Mouse (Mus musculus) limb, embryonic 13.5 days (tissue): Measurements from ENCODE around the gene Btbd10. TPM values are rescaled to one million over a fixed set of nuclear protein-coding genes. Genes with fewer than 3 reads are reported as not detected.

Experiments used
- ATAC-seq: fragments of 200-750 bp; cut with Nextera tagmentation; 2 replicates; pipeline ENCODE4 v1.8.0; 2017; ENCODE audit warnings: low read depth, moderate number of reproducible peaks, moderate TSS enrichment; ENCODE audit not compliant: low FRiP score
- H3K27ac ChIP-seq: fragments of 300-500 bp; sonication (generic); 2 replicates; pipeline ENCODE4 v1.5.1; 2015; ENCODE audit warnings: inconsistent platforms, mild to moderate bottlenecking, moderate library complexity
- H3K27me3 ChIP-seq: fragments of 300-500 bp; sonication (generic); 2 replicates; pipeline ENCODE4 v1.6.1; 2015; ENCODE audit warnings: mild to moderate bottlenecking, inconsistent platforms
- H3K36me3 ChIP-seq: fragments of 300-500 bp; sonication (generic); 2 replicates; pipeline ENCODE4 v1.6.1; 2015; ENCODE audit warnings: inconsistent platforms, mild to moderate bottlenecking, moderate library complexity
- H3K4me1 ChIP-seq: fragments of 300-500 bp; sonication (generic); 2 replicates; pipeline ENCODE4 v1.6.1; 2015; ENCODE audit warnings: inconsistent platforms
- H3K4me2 ChIP-seq: fragments of 300-500 bp; sonication (generic); replicated peaks from 2 replicates; pipeline ENCODE4 v1.6.1; 2015; ENCODE audit warnings: inconsistent platforms, mild to moderate bottlenecking, moderate library complexity
- H3K4me3 ChIP-seq: fragments of 300-500 bp; sonication (generic); 2 replicates; pipeline ENCODE4 v1.5.1; 2015; ENCODE audit warnings: moderate library complexity, mild to moderate bottlenecking, inconsistent platforms
- H3K9ac ChIP-seq: fragments of 300-500 bp; sonication (generic); 2 replicates; pipeline ENCODE4 v1.6.1; 2015; ENCODE audit warnings: mild to moderate bottlenecking, inconsistent platforms
- H3K9me3 ChIP-seq: fragments of 300-500 bp; sonication (generic); 2 replicates; pipeline ENCODE4 v1.6.1; 2016; ENCODE audit warnings: inconsistent platforms
- WGBS: fragments of 180-500 bp; shearing (Covaris S2); methylation state at CpG from one replicate; pipeline ENCODE4 v1.1.7; 2015; 5-methylcytosine and 5-hydroxymethylcytosine counted together
- polyA plus RNA-seq: library from polyadenylated mRNA; unstranded; fragments of >200 nt; fragmentation: Nextera tagmentation; extraction: Ambion mirVana; gene quantifications from 2 replicates; pipeline ENCODE4 v1.2.1, GENCODE M21; 2015

Btbd10 gene
- 28.7 and 30.9 TPM in 2 replicates for polyA plus RNA-seq

GRCm38 (mm10) chr7:113368746-113369619 lies at the start of gene Btbd10:
Gene Btbd10 (minus strand): TSS chr7:113369392.
- Histone ChIP-seq H3K36me3 (no peaks in the 10 kb centered on the region), H3K4me1 (peaks cover 9% of the 10 kb centered on the region), H3K9ac (peak within 1 kb of the TSS; percentile 86), H3K9me3 (no peaks in the 10 kb centered on the region), H3K27ac (peak within 1 kb of the TSS; percentile 83), H3K4me3 (peak within 1 kb of the TSS; percentile 93), H3K4me2 (peak within 1 kb of the TSS; percentile 79), H3K27me3 (no peaks in the 10 kb centered on the region)
- WGBS: 0% methylated on average over 63 of the region's 64 CpGs
- ATAC-seq: peak; percentile 99

DNA sequence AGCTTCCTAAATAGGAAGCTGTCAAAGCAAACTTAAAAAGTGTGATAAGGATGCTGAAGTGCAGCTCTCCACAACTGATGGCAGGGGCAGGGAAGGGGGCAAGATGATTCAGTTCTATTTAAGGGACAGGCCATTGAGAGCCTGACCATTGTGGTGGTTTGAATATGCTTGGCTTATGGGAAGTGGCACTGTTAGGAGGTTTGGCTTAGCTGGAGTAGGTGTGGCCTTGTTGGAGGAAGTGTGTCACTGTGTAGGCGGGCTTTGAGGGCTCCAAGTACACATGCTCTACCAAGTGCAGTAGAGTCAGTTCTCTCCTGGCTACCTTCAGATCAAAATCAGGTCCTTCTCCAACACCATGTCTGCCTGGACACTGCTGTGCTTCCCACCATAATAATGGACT lies 47.3 kb upstream of the Btbd10 start:
- Histone ChIP-seq H3K4me1 (no peaks in the 10 kb centered on the region), H3K36me3 (no peaks in the 10 kb centered on the region), H3K27ac (no peak overlapping the region), H3K9ac (no peak overlapping the region), H3K9me3 (no peaks in the 10 kb centered on the region), H3K4me3 (no peak overlapping the region), H3K4me2 (no peak overlapping the region), H3K27me3 (no peaks in the 10 kb centered on the region)
- WGBS: 86% methylated on average over 1 of the region's 1 CpGs
- no peak for ATAC-seq

DNA sequence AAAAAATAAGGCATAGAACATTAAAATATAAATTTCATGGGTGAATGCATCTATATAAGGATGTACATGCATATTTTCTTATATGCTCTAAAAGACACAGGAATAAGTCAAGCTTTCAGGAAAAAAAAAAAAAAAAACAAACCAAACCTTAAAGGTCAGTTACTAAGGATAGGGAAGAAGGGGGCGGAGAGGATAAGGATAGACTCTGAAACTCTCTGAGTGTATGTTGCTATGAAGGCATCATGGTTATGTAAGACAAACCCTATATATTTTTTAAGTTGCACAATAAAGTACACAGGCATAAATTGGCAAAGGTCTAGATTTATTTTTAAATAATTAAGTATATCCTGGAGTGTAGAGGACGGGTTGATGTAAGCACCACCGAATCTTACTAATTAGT lies 46.1 kb upstream of the Btbd10 start:
- no peak for ATAC-seq
- H3K4me1 ChIP-seq: no peaks in the 10 kb centered on the region
- H3K4me3 ChIP-seq: no peak overlapping the region
- H3K4me2 ChIP-seq: no peak overlapping the region
- no peaks in the 10 kb centered on the region for H3K36me3 ChIP-seq
- H3K9ac ChIP-seq: no peak overlapping the region
- no peaks in the 10 kb centered on the region for H3K27me3 ChIP-seq
- H3K27ac ChIP-seq: no peak overlapping the region
- 80% methylated on average over 3 of the region's 3 CpGs for WGBS
- H3K9me3 ChIP-seq: no peaks in the 10 kb centered on the region

DNA sequence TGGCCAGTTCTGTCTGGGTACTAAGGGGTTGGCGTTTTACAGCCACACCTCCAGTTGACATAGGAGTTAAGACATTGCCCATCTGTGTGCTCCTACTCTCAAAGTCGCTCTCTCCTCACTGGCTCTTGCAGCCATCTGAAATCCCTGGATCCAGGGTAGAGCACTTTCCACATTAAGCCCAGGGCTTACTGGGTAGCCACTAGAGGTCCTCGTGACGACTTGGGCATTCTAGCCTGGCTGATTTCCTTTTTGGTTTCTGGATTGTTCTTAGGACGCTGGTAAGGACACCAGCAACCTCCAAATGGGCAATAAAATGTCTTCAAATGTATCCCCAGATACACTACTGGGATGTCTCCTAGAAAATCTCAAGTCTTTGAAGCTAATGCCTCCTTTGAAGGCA lies 39.5 kb upstream of the Btbd10 start:
- Histone ChIP-seq H3K4me3 (no peak overlapping the region), H3K4me2 (no peak overlapping the region), H3K36me3 (no peaks in the 10 kb centered on the region), H3K4me1 (no peaks in the 10 kb centered on the region), H3K27ac (no peak overlapping the region), H3K9ac (no peak overlapping the region), H3K27me3 (no peaks in the 10 kb centered on the region), H3K9me3 (no peaks in the 10 kb centered on the region)
- 59% methylated on average over 5 of the region's 5 CpGs for WGBS
- no peak for ATAC-seq

DNA sequence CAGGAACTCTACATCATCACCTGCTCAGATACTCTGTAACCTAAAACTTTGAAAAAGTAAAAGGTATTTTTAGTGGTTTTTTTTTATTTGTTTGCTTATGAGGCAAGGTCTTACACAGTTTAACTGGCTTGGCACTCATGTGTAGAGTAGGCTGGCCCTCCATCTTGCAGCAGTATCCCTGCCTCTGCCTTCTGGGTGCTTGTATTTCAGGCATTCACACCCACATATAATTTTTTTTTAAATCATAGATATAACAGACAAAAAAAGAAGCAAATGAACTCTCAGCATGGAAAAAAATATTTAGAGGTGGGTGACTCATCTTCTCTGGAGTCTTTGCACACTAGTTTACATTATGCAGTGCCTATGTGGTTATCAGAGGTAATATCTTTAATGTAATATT lies 28.9 kb upstream of the Btbd10 start:
- H3K27ac ChIP-seq: no peak overlapping the region
- no peak overlapping the region for H3K4me3 ChIP-seq
- H3K27me3 ChIP-seq: no peaks in the 10 kb centered on the region
- no peaks in the 10 kb centered on the region for H3K36me3 ChIP-seq
- H3K9ac ChIP-seq: no peak overlapping the region
- no peaks in the 10 kb centered on the region for H3K9me3 ChIP-seq
- no peak overlapping the region for H3K4me2 ChIP-seq
- no peak for ATAC-seq
- no peaks in the 10 kb centered on the region for H3K4me1 ChIP-seq

DNA sequence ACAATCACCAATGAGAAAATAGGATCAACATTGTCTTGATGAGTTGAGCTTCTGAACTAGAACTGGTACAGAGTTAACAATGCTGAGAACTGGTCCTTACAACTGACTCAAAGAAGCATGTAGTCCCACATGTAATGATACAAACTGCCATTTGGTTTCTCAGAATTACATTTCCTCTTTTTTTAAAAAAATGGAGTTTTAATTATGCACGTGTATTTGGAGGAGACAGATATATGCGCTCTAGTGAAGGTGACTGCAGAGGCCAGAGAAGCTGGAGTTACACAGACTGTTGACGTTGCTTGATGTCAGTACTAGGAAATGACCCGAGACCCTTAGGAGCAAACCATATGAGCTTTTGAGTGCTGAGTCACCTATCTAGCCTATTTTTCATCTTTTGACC lies 27.5 kb upstream of the Btbd10 start:
- no peaks in the 10 kb centered on the region for H3K4me1 ChIP-seq
- no peak overlapping the region for H3K4me2 ChIP-seq
- H3K27me3 ChIP-seq: no peaks in the 10 kb centered on the region
- ATAC-seq: no peak
- no peak overlapping the region for H3K9ac ChIP-seq
- no peak overlapping the region for H3K4me3 ChIP-seq
- no peak overlapping the region for H3K27ac ChIP-seq
- no peaks in the 10 kb centered on the region for H3K9me3 ChIP-seq
- H3K36me3 ChIP-seq: no peaks in the 10 kb centered on the region
- 87% methylated on average over 4 of the region's 4 CpGs for WGBS

GRCm38 (mm10) chr7:113391619-113392018 lies 22.4 kb upstream of the Btbd10 start:
- no peaks in the 10 kb centered on the region for H3K4me1 ChIP-seq
- no peak overlapping the region for H3K4me3 ChIP-seq
- ATAC-seq: no peak
- no peaks in the 10 kb centered on the region for H3K36me3 ChIP-seq
- no peak overlapping the region for H3K9ac ChIP-seq
- WGBS: 77% methylated on average over 2 of the region's 2 CpGs
- no peak overlapping the region for H3K27ac ChIP-seq
- no peak overlapping the region for H3K4me2 ChIP-seq
- H3K9me3 ChIP-seq: no peaks in the 10 kb centered on the region
- no peaks in the 10 kb centered on the region for H3K27me3 ChIP-seq

DNA sequence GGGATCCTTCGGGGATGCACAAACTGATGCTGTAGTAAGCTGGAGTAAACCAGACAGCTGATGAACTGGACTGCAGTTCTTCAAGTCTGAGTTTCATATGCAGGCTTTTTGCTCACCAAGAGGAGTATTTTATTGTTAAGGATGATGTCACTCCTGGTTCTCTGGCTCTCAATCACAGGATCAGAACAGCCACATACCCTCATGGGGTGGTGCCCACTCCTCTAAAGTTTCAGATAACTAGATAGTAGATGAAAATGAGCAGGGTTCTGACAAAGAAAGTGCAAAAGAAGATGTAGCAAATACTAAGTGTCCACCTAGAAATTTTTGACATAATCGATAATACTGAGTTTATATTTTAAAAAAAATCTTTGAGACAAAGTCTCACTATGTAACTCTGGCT lies 19.3 kb upstream of the Btbd10 start, which contains the start of gene Pth:
TSS of gene Pth (minus strand) at position 101 of the 400 bp plus-strand sequence.
- Histone ChIP-seq H3K27me3 (no peaks in the 10 kb centered on the region), H3K9ac (no peak within 1 kb of the TSS), H3K4me1 (no peaks in the 10 kb centered on the region), H3K4me3 (no peak within 1 kb of the TSS), H3K36me3 (no peaks in the 10 kb centered on the region), H3K9me3 (no peaks in the 10 kb centered on the region), H3K27ac (no peak within 1 kb of the TSS), H3K4me2 (no peak within 1 kb of the TSS)
- ATAC-seq: no peak
- WGBS: 91% methylated on average over 2 of the region's 2 CpGs

DNA sequence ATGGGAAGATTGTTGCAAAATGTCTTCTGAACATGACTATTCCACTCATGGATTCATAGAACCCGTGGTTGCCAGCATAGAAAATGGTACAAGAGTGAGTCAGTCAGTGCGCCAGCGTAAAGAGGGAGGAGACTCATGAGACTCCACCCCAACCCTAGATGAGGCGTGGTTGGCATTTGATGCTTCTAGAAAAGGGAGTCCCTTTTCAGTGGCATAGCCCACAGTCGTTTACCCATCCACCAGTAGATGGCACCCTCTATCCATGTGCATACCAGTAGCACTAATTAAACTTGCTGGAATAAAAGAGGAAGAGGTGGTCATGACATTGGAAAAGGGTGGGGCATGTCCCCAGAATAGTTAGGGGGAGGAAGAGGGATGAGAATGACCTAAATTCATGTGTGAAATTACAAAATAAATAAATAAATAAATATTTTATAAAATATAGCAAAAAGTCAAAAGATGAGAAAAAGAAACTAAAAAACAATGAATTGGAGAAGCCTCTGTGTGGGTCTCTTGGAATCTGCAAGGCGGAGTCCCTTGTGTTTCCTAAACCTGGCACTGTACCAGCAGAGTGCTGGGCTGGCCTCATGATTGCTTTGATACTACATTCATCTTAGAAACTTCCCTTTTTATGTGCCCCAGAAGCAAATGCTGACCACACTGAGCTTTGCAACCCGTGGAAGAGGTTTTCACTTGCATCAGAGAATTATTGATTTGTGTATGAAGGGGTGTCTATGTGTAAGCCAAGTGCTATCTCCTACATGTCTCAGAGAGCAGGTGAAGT lies 8.9 kb upstream of the Btbd10 start:
- Histone ChIP-seq H3K9me3 (no peaks in the 10 kb centered on the region), H3K36me3 (no peaks in the 10 kb centered on the region)

DNA sequence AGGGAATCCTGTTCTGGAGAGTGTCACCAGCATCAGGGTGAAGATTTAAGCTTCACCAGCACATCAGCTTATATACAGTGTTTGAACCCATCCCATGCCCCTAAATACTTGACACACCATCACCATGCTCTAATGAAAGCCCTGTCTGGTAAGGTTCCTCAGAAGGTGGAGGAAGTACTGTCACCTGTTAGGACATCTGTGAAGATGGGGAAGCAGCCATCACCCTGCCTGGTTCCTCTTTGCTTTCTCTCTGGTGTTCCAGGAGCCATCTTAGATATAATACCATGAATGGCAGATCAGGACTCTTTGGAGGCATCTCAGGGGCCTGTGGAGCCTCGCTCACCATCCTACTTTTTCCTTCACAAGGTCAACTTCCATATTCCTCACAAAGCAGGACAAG lies 3.5 kb upstream of the Btbd10 start:
- WGBS: 80% methylated on average over 1 of the region's 1 CpGs
- no peak overlapping the region for H3K4me3 ChIP-seq
- no peaks in the 10 kb centered on the region for H3K9me3 ChIP-seq
- peaks cover 9% of the 10 kb centered on the region for H3K4me1 ChIP-seq
- ATAC-seq: no peak
- no peak overlapping the region for H3K9ac ChIP-seq
- no peaks in the 10 kb centered on the region for H3K36me3 ChIP-seq
- 0 out of 2 replicates have a peak, but pooled peaks cover 3% of the 10 kb centered on the region for H3K27me3 ChIP-seq
- no peak overlapping the region for H3K27ac ChIP-seq
- no peak overlapping the region for H3K4me2 ChIP-seq

More for the DNA sequence above, 8.9 kb upstream of the Btbd10 start:
- H3K4me3 ChIP-seq: no peak overlapping the region
- H3K4me2 ChIP-seq: no peak overlapping the region; the same call in 1 of the 2 replicates
- H3K9ac ChIP-seq: no peak overlapping the region
- peak; percentile 75; the same call in 1 of the 2 replicates for ATAC-seq
- 0 out of 2 replicates have a peak, but pooled peaks cover 3% of the 10 kb centered on the region for H3K27me3 ChIP-seq
- H3K27ac ChIP-seq: no peak overlapping the region
- H3K4me1 ChIP-seq: no peaks in the 10 kb centered on the region
- WGBS: 28% methylated on average over 7 of the region's 7 CpGs

DNA sequence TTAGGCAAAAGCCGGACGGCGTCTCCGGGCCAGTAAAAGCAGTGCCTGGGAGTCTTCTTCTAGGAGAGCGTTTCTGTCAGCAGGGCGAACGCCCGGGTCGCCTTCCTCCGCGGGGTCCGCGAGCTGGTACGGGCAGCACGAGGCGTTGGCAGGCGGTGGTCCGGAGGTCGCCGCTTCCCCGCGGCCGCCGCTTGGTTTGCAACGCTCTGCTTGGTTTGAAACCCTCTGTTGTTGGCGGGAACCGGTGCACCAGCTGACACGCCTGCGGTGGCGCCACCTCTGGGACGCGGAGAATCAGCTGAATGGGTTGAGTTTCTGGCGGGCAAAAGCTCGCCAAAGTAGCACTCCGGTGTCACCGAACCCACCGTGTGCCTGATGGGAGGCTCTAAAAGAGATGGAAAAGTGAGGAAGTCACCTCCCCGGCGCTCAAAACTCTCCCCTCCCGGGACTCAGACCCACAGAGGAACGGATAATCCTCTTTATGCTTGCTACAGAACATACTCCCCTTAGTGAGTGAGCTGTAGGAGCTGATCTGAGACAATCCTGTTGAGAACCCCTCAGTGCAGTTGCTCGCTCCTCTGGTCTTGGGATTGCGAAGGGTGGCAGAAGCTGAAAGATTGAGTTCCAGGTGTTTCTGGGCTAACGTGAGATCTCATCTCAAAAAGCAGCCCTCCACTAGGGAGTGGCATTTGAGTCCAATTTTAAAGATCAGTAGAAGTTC lies 588 bp upstream of the Btbd10 start:
- Histone ChIP-seq H3K27ac (peak overlapping the region; percentile 83), H3K27me3 (0 out of 2 replicates have a peak, but pooled peaks cover 3% of the 10 kb centered on the region)
- WGBS: under 1% methylated on average over 44 of the region's 44 CpGs

More for the DNA sequence above, 588 bp upstream of the Btbd10 start:
- H3K4me1 ChIP-seq: peaks cover 9% of the 10 kb centered on the region
- peak overlapping the region; percentile 93 for H3K4me3 ChIP-seq
- H3K9me3 ChIP-seq: no peaks in the 10 kb centered on the region
- H3K36me3 ChIP-seq: no peaks in the 10 kb centered on the region
- H3K9ac ChIP-seq: peak overlapping the region; percentile 86
- ATAC-seq: peak; percentile 82
- peak overlapping the region; percentile 79 for H3K4me2 ChIP-seq
